Mouse (Mus musculus): ENCODE data around the gene Slc50a1. TPM values are rescaled to one million over a fixed set of nuclear protein-coding genes. Genes with fewer than 3 reads are reported as not detected.

Gene Slc50a1
- polyA plus RNA-seq, 1 experiment from 2014 or later, result 38.6 TPM

GRCm38 (mm10) chr3:89298908-89299307, 28.5 kb upstream of the Slc50a1 start:
- no peak overlapping the region for H3K9ac ChIP-seq (replicated peaks; ENCODE audit: low read depth, low read length)
- WGBS, result 70% methylated on average over 6 of the region's 6 CpGs
- peaks cover 11% of the 10 kb centered on the region for H3K4me1 ChIP-seq (replicated peaks; ENCODE audit: control insufficient read depth, insufficient read depth, low read length)
- H3K4me2 ChIP-seq (ENCODE audit: low read length), result no peak overlapping the region
- ATAC-seq, result no peak
- H3K27me3 ChIP-seq (replicated peaks; ENCODE audit: control insufficient read depth, insufficient read depth, low read length), result peaks cover 5% of the 10 kb centered on the region; the same call in 1 of the 2 replicates
- no peaks in the 10 kb centered on the region for H3K9me3 ChIP-seq (ENCODE audit: control insufficient read depth, low read length)
- H3K36me3 ChIP-seq (ENCODE audit: control insufficient read depth, insufficient read depth), result no peaks in the 10 kb centered on the region
- no peak overlapping the region for H3K4me3 ChIP-seq (replicated peaks; ENCODE audit: low read length)
- H3K27ac ChIP-seq (ENCODE audit: low read length), result no peak overlapping the region

GRCm38 (mm10) chr3:89296761-89297396, 26.5 kb upstream of the Slc50a1 start:
- 0 out of 2 replicates have a peak, but pooled peaks have one; percentile 28 for ATAC-seq
- 75% methylated on average over 11 of the region's 11 CpGs for WGBS

GRCm38 (mm10) chr3:89295685-89296230, 25.4 kb upstream of the Slc50a1 start:
- no peaks in the 10 kb centered on the region for H3K36me3 ChIP-seq (ENCODE audit: control insufficient read depth, insufficient read depth)
- H3K27me3 ChIP-seq (replicated peaks; ENCODE audit: control insufficient read depth, insufficient read depth, low read length), result peaks cover 5% of the 10 kb centered on the region; the same call in 1 of the 2 replicates
- H3K27ac ChIP-seq (ENCODE audit: low read length), result no peak overlapping the region
- peaks cover 11% of the 10 kb centered on the region for H3K4me1 ChIP-seq (replicated peaks; ENCODE audit: control insufficient read depth, insufficient read depth, low read length)
- 75% methylated on average over 8 of the region's 8 CpGs for WGBS
- H3K4me3 ChIP-seq (replicated peaks; ENCODE audit: low read length), result no peak overlapping the region
- no peak overlapping the region for H3K9ac ChIP-seq (replicated peaks; ENCODE audit: low read depth, low read length)
- no peaks in the 10 kb centered on the region for H3K9me3 ChIP-seq (ENCODE audit: control insufficient read depth, low read length)
- ATAC-seq, result no peak
- no peak overlapping the region for H3K4me2 ChIP-seq (ENCODE audit: low read length)

More at GRCm38 (mm10) chr3:89296761-89297396, 26.5 kb upstream of the Slc50a1 start:
- Histone ChIP-seq H3K27me3 (replicated peaks; ENCODE audit: control insufficient read depth, insufficient read depth, low read length) (peaks cover 5% of the 10 kb centered on the region; the same call in 1 of the 2 replicates), H3K9ac (replicated peaks; ENCODE audit: low read depth, low read length) (no peak overlapping the region), H3K4me1 (replicated peaks; ENCODE audit: control insufficient read depth, insufficient read depth, low read length) (peaks cover 11% of the 10 kb centered on the region), H3K9me3 (ENCODE audit: control insufficient read depth, low read length) (no peaks in the 10 kb centered on the region), H3K27ac (ENCODE audit: low read length) (peak overlapping the region; percentile 14; the same call in 1 of the 2 replicates), H3K4me2 (ENCODE audit: low read length) (no peak overlapping the region), H3K4me3 (replicated peaks; ENCODE audit: low read length) (no peak overlapping the region), H3K36me3 (ENCODE audit: control insufficient read depth, insufficient read depth) (no peaks in the 10 kb centered on the region)

- H3K9me3 ChIP-seq (ENCODE audit: control insufficient read depth, low read length), result no peaks in the 10 kb centered on the region
- H3K4me1 ChIP-seq (replicated peaks; ENCODE audit: control insufficient read depth, insufficient read depth, low read length), result peaks cover 9% of the 10 kb centered on the region
- no peaks in the 10 kb centered on the region for H3K36me3 ChIP-seq (ENCODE audit: control insufficient read depth, insufficient read depth)
- H3K4me2 ChIP-seq (ENCODE audit: low read length), result no peak overlapping the region
- WGBS, result 75% methylated on average over 5 of the region's 5 CpGs
- no peaks in the 10 kb centered on the region for H3K27me3 ChIP-seq (replicated peaks; ENCODE audit: control insufficient read depth, insufficient read depth, low read length)
- no peak overlapping the region for H3K9ac ChIP-seq (replicated peaks; ENCODE audit: low read depth, low read length)
- no peak overlapping the region for H3K27ac ChIP-seq (ENCODE audit: low read length)
- no peak overlapping the region for H3K4me3 ChIP-seq (replicated peaks; ENCODE audit: low read length)
- no peak for ATAC-seq
Measured at GRCm38 (mm10) chr3:89294195-89294594, 23.8 kb upstream of the Slc50a1 start.

GRCm38 (mm10) chr3:89293247-89293918, 23.0 kb upstream of the Slc50a1 start:
- H3K4me2 ChIP-seq (ENCODE audit: low read length), result no peak overlapping the region
- no peak overlapping the region for H3K4me3 ChIP-seq (replicated peaks; ENCODE audit: low read length)
- no peaks in the 10 kb centered on the region for H3K9me3 ChIP-seq (ENCODE audit: control insufficient read depth, low read length)
- no peaks in the 10 kb centered on the region for H3K36me3 ChIP-seq (ENCODE audit: control insufficient read depth, insufficient read depth)
- peaks cover 9% of the 10 kb centered on the region for H3K4me1 ChIP-seq (replicated peaks; ENCODE audit: control insufficient read depth, insufficient read depth, low read length)
- no peak overlapping the region for H3K9ac ChIP-seq (replicated peaks; ENCODE audit: low read depth, low read length)
- 92% methylated on average over 11 of the region's 11 CpGs for WGBS
- H3K27me3 ChIP-seq (replicated peaks; ENCODE audit: control insufficient read depth, insufficient read depth, low read length), result no peaks in the 10 kb centered on the region
- ATAC-seq, result no peak
- no peak overlapping the region for H3K27ac ChIP-seq (ENCODE audit: low read length)

- H3K36me3 ChIP-seq (ENCODE audit: control insufficient read depth, insufficient read depth), result no peaks in the 10 kb centered on the region
- H3K4me2 ChIP-seq (ENCODE audit: low read length), result no peak overlapping the region
- H3K27ac ChIP-seq (ENCODE audit: low read length), result no peak overlapping the region
- 65% methylated on average over 5 of the region's 5 CpGs for WGBS
- no peak overlapping the region for H3K9ac ChIP-seq (replicated peaks; ENCODE audit: low read depth, low read length)
- H3K4me3 ChIP-seq (replicated peaks; ENCODE audit: low read length), result no peak overlapping the region
- ATAC-seq, result no peak
- no peaks in the 10 kb centered on the region for H3K27me3 ChIP-seq (replicated peaks; ENCODE audit: control insufficient read depth, insufficient read depth, low read length)
- H3K4me1 ChIP-seq (replicated peaks; ENCODE audit: control insufficient read depth, insufficient read depth, low read length), result peaks cover 8% of the 10 kb centered on the region
- no peaks in the 10 kb centered on the region for H3K9me3 ChIP-seq (ENCODE audit: control insufficient read depth, low read length)
Measured at GRCm38 (mm10) chr3:89292303-89292702, 21.9 kb upstream of the Slc50a1 start.

- H3K27ac ChIP-seq (ENCODE audit: low read length), result no peak overlapping the region
- H3K27me3 ChIP-seq (replicated peaks; ENCODE audit: control insufficient read depth, insufficient read depth, low read length), result no peaks in the 10 kb centered on the region
- WGBS, result 78% methylated on average over 10 of the region's 10 CpGs
- no peaks in the 10 kb centered on the region for H3K36me3 ChIP-seq (ENCODE audit: control insufficient read depth, insufficient read depth)
- no peaks in the 10 kb centered on the region for H3K9me3 ChIP-seq (ENCODE audit: control insufficient read depth, low read length)
- peaks cover 6% of the 10 kb centered on the region for H3K4me1 ChIP-seq (replicated peaks; ENCODE audit: control insufficient read depth, insufficient read depth, low read length)
- no peak overlapping the region for H3K4me2 ChIP-seq (ENCODE audit: low read length)
- H3K4me3 ChIP-seq (replicated peaks; ENCODE audit: low read length), result no peak overlapping the region
- no peak for ATAC-seq
- no peak overlapping the region for H3K9ac ChIP-seq (replicated peaks; ENCODE audit: low read depth, low read length)
Measured at GRCm38 (mm10) chr3:89291874-89292273, 21.5 kb upstream of the Slc50a1 start.

- no peak for ATAC-seq
- Histone ChIP-seq H3K27me3 (replicated peaks; ENCODE audit: control insufficient read depth, insufficient read depth, low read length) (no peaks in the 10 kb centered on the region), H3K9me3 (ENCODE audit: control insufficient read depth, low read length) (no peaks in the 10 kb centered on the region), H3K4me1 (replicated peaks; ENCODE audit: control insufficient read depth, insufficient read depth, low read length) (no peaks in the 10 kb centered on the region), H3K36me3 (ENCODE audit: control insufficient read depth, insufficient read depth) (no peaks in the 10 kb centered on the region), H3K4me3 (replicated peaks; ENCODE audit: low read length) (no peak overlapping the region), H3K9ac (replicated peaks; ENCODE audit: low read depth, low read length) (no peak overlapping the region), H3K27ac (ENCODE audit: low read length) (no peak overlapping the region), H3K4me2 (ENCODE audit: low read length) (no peak overlapping the region)
- 54% methylated on average over 7 of the region's 7 CpGs for WGBS
Measured at GRCm38 (mm10) chr3:89288503-89288928, 18.1 kb upstream of the Slc50a1 start.

- ATAC-seq, result no peak
- no peak overlapping the region for H3K9ac ChIP-seq (replicated peaks; ENCODE audit: low read depth, low read length)
- H3K4me3 ChIP-seq (replicated peaks; ENCODE audit: low read length), result no peak overlapping the region
- WGBS, result 67% methylated on average over 5 of the region's 5 CpGs
- no peaks in the 10 kb centered on the region for H3K36me3 ChIP-seq (ENCODE audit: control insufficient read depth, insufficient read depth)
- H3K27ac ChIP-seq (ENCODE audit: low read length), result no peak overlapping the region
- H3K4me2 ChIP-seq (ENCODE audit: low read length), result no peak overlapping the region
- no peaks in the 10 kb centered on the region for H3K27me3 ChIP-seq (replicated peaks; ENCODE audit: control insufficient read depth, insufficient read depth, low read length)
- peaks cover 2% of the 10 kb centered on the region; the same call in 1 of the 2 replicates for H3K4me1 ChIP-seq (replicated peaks; ENCODE audit: control insufficient read depth, insufficient read depth, low read length)
- no peaks in the 10 kb centered on the region for H3K9me3 ChIP-seq (ENCODE audit: control insufficient read depth, low read length)
Measured at GRCm38 (mm10) chr3:89287286-89287685, 16.9 kb upstream of the Slc50a1 start.
